9 mouse cellular contexts compared by ENCODE assay signal in genomic region chr11:96969280-96969722, GRCm38 (mm10). TPM values are rescaled to one million over a fixed set of nuclear protein-coding genes. Genes with fewer than 3 reads are reported as not detected.
DNase-seq lines count a peak whose midpoint lies in the region; ATAC-seq and TF ChIP-seq lines count a peak whose summit lies in the region.
"Had no signal": no experiment of that assay in that cellular context is flagged by ENCODE, and none has a peak within 500 bp of the region (broad histone marks: within the 10 kb centered on the region; RNA-seq: fewer than 3 reads in every experiment).

No protein-coding gene starts in this region.

- H3K27me3 ChIP-seq in MEL (ENCODE audit: control insufficient read depth in 1 of 2, insufficient read depth in 2 of 2, low read length in 2 of 2) = no peaks in the 10 kb centered on the region
- H3K27me3 ChIP-seq in heart, adult 2 months (ENCODE audit: control insufficient read depth, insufficient read depth, low read length) = no peaks in the 10 kb centered on the region
- no peaks in the 10 kb centered on the region for H3K27me3 ChIP-seq in liver, embryonic 11.5 days (replicated peaks; ENCODE audit: control insufficient read depth, insufficient read depth, low read length)

- TF ChIP-seq RAD21 in MEL (IDR thresholded peaks at IDR 0.05; ENCODE audit: low read depth, low read length) = no peak

- TF ChIP-seq CTCF in gastrocnemius, adult 2 months (IDR thresholded peaks at IDR 0.05) = no peak
- TF ChIP-seq CTCF in MEL (IDR thresholded peaks at IDR 0.05 in 2 of 3, conservative IDR thresholded peaks at IDR 0.05 in 1 of 3; ENCODE audit: control insufficient read depth in 1 of 3, insufficient read depth in 1 of 3, low read depth in 2 of 3, low read length in 3 of 3, poor library complexity in 1 of 3, severe bottlenecking in 1 of 3) = no peak
- no peak for TF ChIP-seq CTCF in heart, adult 2 months (IDR thresholded peaks at IDR 0.05)

- peak; percentile 66 for DNase-seq in gastrocnemius, adult 2 months
- no peak for DNase-seq in gastrocnemius, postnatal 14 days
- DNase-seq in MEL (ENCODE audit: low read depth, low spot score) = peak; percentile 82
- DNase-seq in heart, adult 2 months = peak; percentile 63 to 69
- DNase-seq in liver, embryonic 11.5 days (ENCODE audit: low spot score) = no peak
- no peak for DNase-seq in retina, postnatal 1 day
- DNase-seq in spleen, postnatal 4 days (ENCODE audit: low spot score in 2 of 2) = no peak
- DNase-seq in left cerebral cortex, adult 8-10 months (ENCODE audit: low spot score in 2 of 2) = no peak

- peak overlapping the region; percentile 64 for H3K4me3 ChIP-seq in gastrocnemius, adult 2 months
- no peak overlapping the region for H3K4me3 ChIP-seq in MEL (ENCODE audit: control insufficient read depth in 1 of 2, insufficient read depth in 1 of 2, low read depth in 2 of 2, low read length in 2 of 2)
- peak overlapping the region; percentile 34 for H3K4me3 ChIP-seq in heart, adult 2 months
- no peak overlapping the region for H3K4me3 ChIP-seq in liver, embryonic 11.5 days (ENCODE audit: low read depth, low read length)

- H3K36me3 ChIP-seq in MEL (ENCODE audit: control insufficient read depth in 1 of 2, insufficient read depth in 2 of 2, low read length in 2 of 2) = peaks cover under 1 to 42% of the 10 kb centered on the region in 2 experiments; a peak in 3 of 4 replicates
- peaks cover 6% of the 10 kb centered on the region for H3K36me3 ChIP-seq in heart, adult 2 months (ENCODE audit: control insufficient read depth, insufficient read depth, low read length)
- H3K36me3 ChIP-seq in liver, embryonic 11.5 days (ENCODE audit: control insufficient read depth, insufficient read depth, low read length) = no peaks in the 10 kb centered on the region

- H3K79me2 ChIP-seq in MEL (ENCODE audit: control insufficient read depth, insufficient read depth, low read length, poor library complexity) = peaks cover 18% of the 10 kb centered on the region; the same call in 1 of the 2 replicates
- H3K79me2 ChIP-seq in heart, adult 2 months (replicated peaks; ENCODE audit: control insufficient read depth, insufficient read depth, low read length) = no peaks in the 10 kb centered on the region

- H3K4me2 ChIP-seq in liver, embryonic 11.5 days = peak overlapping the region; percentile 65

- no peak; a peak in 1 of 4 replicates for TF ChIP-seq POLR2A in MEL (IDR thresholded peaks at IDR 0.05; ENCODE audit: control insufficient read depth in 1 of 2, insufficient read depth in 1 of 2, low read depth in 1 of 2, low read length in 2 of 2, poor library complexity in 1 of 2)
- peak; percentile 36; the same call in 1 of the 2 replicates for TF ChIP-seq POLR2A in heart, adult 2 months (IDR thresholded peaks at IDR 0.05; ENCODE audit: insufficient read depth, low read depth, low read length)

- WGBS in heart, adult 2 months = 19% methylated on average over 5 of the region's 5 CpGs
- WGBS in liver, embryonic 11.5 days = 34% methylated on average over 5 of the region's 5 CpGs

- intact Hi-C loops in gastrocnemius, adult 2 months (cut with DNase I) = loop anchor here (5.0 kb wide), 1 partner anchor 97 kb away; no protein-coding TSS in a partner anchor
- intact Hi-C loops in gastrocnemius, postnatal 14 days (cut with DNase I; ENCODE audit: low total_unique reads) = no loop called here
- intact Hi-C loops in heart, adult 2 months (cut with DNase I) = loop anchor here (5.0 kb wide), 1 partner anchor 142 kb away; the partner anchor contains the start of gene Nfe2l1

- peak overlapping the region; percentile 98 for H3K27ac ChIP-seq in gastrocnemius, adult 2 months
- H3K27ac ChIP-seq in MEL (ENCODE audit: control insufficient read depth, low read depth, low read length) = peak overlapping the region; percentile 47
- H3K27ac ChIP-seq in heart, adult 2 months = peak overlapping the region; percentile 94
- peak overlapping the region; percentile 77 for H3K27ac ChIP-seq in liver, embryonic 11.5 days (ENCODE audit: low read depth, low read length)

- peak; percentile 68 to 71 for TF ChIP-seq EP300 in MEL (IDR thresholded peaks at IDR 0.05; ENCODE audit: low read depth in 1 of 2, low read length in 2 of 2)
- TF ChIP-seq EP300 in heart, adult 2 months (IDR thresholded peaks at IDR 0.05; ENCODE audit: insufficient read depth, low read depth, low read length) = no peak

- H3K9me3 ChIP-seq in MEL (replicated peaks; ENCODE audit: insufficient read depth, low read length) = no peaks in the 10 kb centered on the region
- H3K9me3 ChIP-seq in liver, embryonic 11.5 days (ENCODE audit: control insufficient read depth, low read length) = no peaks in the 10 kb centered on the region

- peaks cover 20 to 37% of the 10 kb centered on the region in 2 experiments for H3K4me1 ChIP-seq in MEL (ENCODE audit: control insufficient read depth in 1 of 2, insufficient read depth in 2 of 2, low read length in 2 of 2)
- peaks cover 45% of the 10 kb centered on the region for H3K4me1 ChIP-seq in heart, adult 2 months (ENCODE audit: control insufficient read depth, insufficient read depth, low read length)
- H3K4me1 ChIP-seq in liver, embryonic 11.5 days (replicated peaks; ENCODE audit: control insufficient read depth, insufficient read depth, low read length) = peaks cover 44% of the 10 kb centered on the region

- ATAC-seq in liver, embryonic 11.5 days (replicated peaks; ENCODE audit: low FRiP score) = peak; percentile 78
- ATAC-seq: forebrain, embryonic 16.5 days had no signal

- peak overlapping the region; percentile 34 for H3K9ac ChIP-seq in MEL (ENCODE audit: control insufficient read depth, low read depth, low read length, poor library complexity, severe bottlenecking)
- H3K9ac ChIP-seq in heart, adult 2 months (ENCODE audit: low read depth, low read length) = peak overlapping the region; percentile 59
- H3K9ac ChIP-seq in liver, embryonic 11.5 days (ENCODE audit: low read depth, low read length) = peak overlapping the region; percentile 35

TF ChIP-seq in MEL, 35 proteins besides CTCF, POLR2A, EP300 and RAD21 (continues in another document):
- TF ChIP-seq ETS1 (IDR thresholded peaks at IDR 0.05; ENCODE audit: low read depth, low read length) (peak; percentile 28; the same call in 1 of the 2 replicates), TAL1 (IDR thresholded peaks at IDR 0.05; ENCODE audit: low read length) (peak; percentile 22; the same call in 1 of the 2 replicates), RCOR1 (IDR thresholded peaks at IDR 0.05; ENCODE audit: low read depth, low read length) (peak; percentile 49), CHD2 (IDR thresholded peaks at IDR 0.05; ENCODE audit: low read length) (no peak), ZC3H11A (IDR thresholded peaks at IDR 0.05; ENCODE audit: low read depth, low read length) (no peak)

RNA-seq across cellular contexts. Expression of gene Sp2, which starts 13.5 kb away (rescaled TPM):
- 10 to 100 TPM; 10.4 to 11.0 TPM for total RNA-seq in gastrocnemius, adult 2 months (2021)
- 10 to 100 TPM; 13.1 to 13.6 TPM for total RNA-seq in gastrocnemius, postnatal 14 days (2021)
- total RNA-seq in MEL (2012; rRNA removed) = 1.4 and 2.2 TPM in 2 replicates
- polyA plus RNA-seq in MEL (2012; ENCODE audit: insufficient read depth in 1 of 2, insufficient read length in 2 of 2, low read depth in 1 of 2, low replicate concordance in 2 of 2, missing spikeins in 1 of 2) = 10 to 100 TPM in 1 of 2 experiments, not detected in 1; 20.3 TPM
- 10 to 100 TPM; 10.4 to 12.4 TPM for total RNA-seq in heart, adult 2 months (2021)
- 10.3 and 12.3 TPM in 2 replicates for polyA plus RNA-seq in heart, adult 2 months (2012; rRNA removed)
- polyA plus RNA-seq in liver, embryonic 11.5 days (2014; fragmentation: Nextera tagmentation; extraction: Ambion mirVana) = 18.3 and 18.9 TPM in 2 replicates
- 10 to 100 TPM; 10.7 to 15.0 (median 13.0) TPM for total RNA-seq in left cerebral cortex, adult 8-10 months (2022)

RNA-seq across cellular contexts. Expression of gene Pnpo, which starts 25.5 kb away (rescaled TPM):
- 1 to 10 TPM; 7.4 to 8.2 TPM for total RNA-seq in gastrocnemius, adult 2 months (2021)
- total RNA-seq in gastrocnemius, postnatal 14 days (2021) = 1 to 10 TPM; 8.5 to 9.5 TPM
- 41.7 and 55.7 TPM in 2 replicates for total RNA-seq in MEL (2012; rRNA removed)
- 10 to 100 TPM in 1 of 2 experiments, not detected in 1; 38.8 TPM for polyA plus RNA-seq in MEL (2012; ENCODE audit: insufficient read depth in 1 of 2, insufficient read length in 2 of 2, low read depth in 1 of 2, low replicate concordance in 2 of 2, missing spikeins in 1 of 2)
- 10 to 100 TPM; 12.9 to 13.0 TPM for total RNA-seq in heart, adult 2 months (2021)
- 21.3 and 22.0 TPM in 2 replicates for polyA plus RNA-seq in heart, adult 2 months (2012; rRNA removed)
- 206 and 226 TPM in 2 replicates for polyA plus RNA-seq in liver, embryonic 11.5 days (2014; fragmentation: Nextera tagmentation; extraction: Ambion mirVana)
- total RNA-seq in left cerebral cortex, adult 8-10 months (2022) = 10 to 100 TPM; 43.7 to 51.2 (median 48.6) TPM

RNA-seq across cellular contexts. Expression of gene Prr15l, which starts 41.4 kb away (rescaled TPM):
- not detected for total RNA-seq in gastrocnemius, adult 2 months (2021)
- total RNA-seq in gastrocnemius, postnatal 14 days (2021) = not detected
- 0.08 TPM in 1 of 2 replicates, not detected in the other for total RNA-seq in MEL (2012; rRNA removed)
- under 1 TPM in 1 of 2 experiments, not detected in 1; 0.19 TPM for polyA plus RNA-seq in MEL (2012; ENCODE audit: insufficient read depth in 1 of 2, insufficient read length in 2 of 2, low read depth in 1 of 2, low replicate concordance in 2 of 2, missing spikeins in 1 of 2)
- total RNA-seq in heart, adult 2 months (2021) = 1 to 10 TPM in 1 of 2 experiments, under 1 TPM in 1; 0.93 to 2.1 TPM
- 0.70 and 2.5 TPM in 2 replicates for polyA plus RNA-seq in heart, adult 2 months (2012; rRNA removed)
- polyA plus RNA-seq in liver, embryonic 11.5 days (2014; fragmentation: Nextera tagmentation; extraction: Ambion mirVana) = 1.8 and 2.2 TPM in 2 replicates
- not detected for total RNA-seq in left cerebral cortex, adult 8-10 months (2022)

RNA-seq across cellular contexts. Expression of gene Sp6, which starts 43.9 kb away (rescaled TPM):
- under 1 TPM in 1 of 2 experiments, not detected in 1; 0.10 TPM for total RNA-seq in gastrocnemius, adult 2 months (2021)
- total RNA-seq in gastrocnemius, postnatal 14 days (2021) = under 1 TPM; 0.10 to 0.11 TPM
- 0.03 TPM in 1 of 2 replicates, not detected in the other for total RNA-seq in MEL (2012; rRNA removed)
- polyA plus RNA-seq in MEL (2012; ENCODE audit: insufficient read depth in 1 of 2, insufficient read length in 2 of 2, low read depth in 1 of 2, low replicate concordance in 2 of 2, missing spikeins in 1 of 2) = under 1 TPM in 1 of 2 experiments, not detected in 1; 0.04 TPM
- under 1 TPM; 0.11 to 0.21 TPM for total RNA-seq in heart, adult 2 months (2021)
- 0.21 and 0.23 TPM in 2 replicates for polyA plus RNA-seq in heart, adult 2 months (2012; rRNA removed)
- 0.17 TPM in 1 of 2 replicates, not detected in the other for polyA plus RNA-seq in liver, embryonic 11.5 days (2014; fragmentation: Nextera tagmentation; extraction: Ambion mirVana)
- 1 to 10 TPM; 1.1 to 2.0 (median 1.3) TPM for total RNA-seq in left cerebral cortex, adult 8-10 months (2022)

RNA-seq across cellular contexts. Expression of gene Cdk5rap3, which starts 53.0 kb away (rescaled TPM):
- total RNA-seq in gastrocnemius, adult 2 months (2021) = 10 to 100 TPM; 21.5 to 24.0 TPM
- 10 to 100 TPM; 26.5 to 30.0 TPM for total RNA-seq in gastrocnemius, postnatal 14 days (2021)
- total RNA-seq in MEL (2012; rRNA removed) = 45.2 and 48.9 TPM in 2 replicates
- polyA plus RNA-seq in MEL (2012; ENCODE audit: insufficient read depth in 1 of 2, insufficient read length in 2 of 2, low read depth in 1 of 2, low replicate concordance in 2 of 2, missing spikeins in 1 of 2) = 10 to 100 TPM in 1 of 2 experiments, not detected in 1; 55.4 TPM
- 10 to 100 TPM; 17.4 to 25.2 TPM for total RNA-seq in heart, adult 2 months (2021)
- polyA plus RNA-seq in heart, adult 2 months (2012; rRNA removed) = 13.8 and 17.5 TPM in 2 replicates
- 69.6 and 71.3 TPM in 2 replicates for polyA plus RNA-seq in liver, embryonic 11.5 days (2014; fragmentation: Nextera tagmentation; extraction: Ambion mirVana)
- 10 to 100 TPM; 40.6 to 44.6 (median 41.9) TPM for total RNA-seq in left cerebral cortex, adult 8-10 months (2022)

Comparison
In these comparisons a context has a peak if more than half of its experiments do, and no peak if none do; other contexts are left out.
1. DNase-seq: peak in gastrocnemius, adult 2 months (single experiment), MEL (single experiment) and heart, adult 2 months (2 of 2); none in gastrocnemius, postnatal 14 days (single experiment), liver, embryonic 11.5 days (single experiment), retina, postnatal 1 day (single experiment), spleen, postnatal 4 days (0 of 2) and left cerebral cortex, adult 8-10 months (0 of 2).
2. H3K27ac ChIP-seq: peak in every context shown above with its lines; median percentile 98 in gastrocnemius, adult 2 months; 94 in heart, adult 2 months; 77 in liver, embryonic 11.5 days; 47 in MEL.
3. H3K4me3 ChIP-seq: peak in gastrocnemius, adult 2 months (single experiment) and heart, adult 2 months (single experiment); none in MEL (0 of 2) and liver, embryonic 11.5 days (single experiment).
4. Peak in every context shown above with its lines, with median percentiles within 50 percentile points of each other: H3K9ac ChIP-seq.